ENCODE assay signal across 9 mouse cellular contexts in the genomic region with DNA sequence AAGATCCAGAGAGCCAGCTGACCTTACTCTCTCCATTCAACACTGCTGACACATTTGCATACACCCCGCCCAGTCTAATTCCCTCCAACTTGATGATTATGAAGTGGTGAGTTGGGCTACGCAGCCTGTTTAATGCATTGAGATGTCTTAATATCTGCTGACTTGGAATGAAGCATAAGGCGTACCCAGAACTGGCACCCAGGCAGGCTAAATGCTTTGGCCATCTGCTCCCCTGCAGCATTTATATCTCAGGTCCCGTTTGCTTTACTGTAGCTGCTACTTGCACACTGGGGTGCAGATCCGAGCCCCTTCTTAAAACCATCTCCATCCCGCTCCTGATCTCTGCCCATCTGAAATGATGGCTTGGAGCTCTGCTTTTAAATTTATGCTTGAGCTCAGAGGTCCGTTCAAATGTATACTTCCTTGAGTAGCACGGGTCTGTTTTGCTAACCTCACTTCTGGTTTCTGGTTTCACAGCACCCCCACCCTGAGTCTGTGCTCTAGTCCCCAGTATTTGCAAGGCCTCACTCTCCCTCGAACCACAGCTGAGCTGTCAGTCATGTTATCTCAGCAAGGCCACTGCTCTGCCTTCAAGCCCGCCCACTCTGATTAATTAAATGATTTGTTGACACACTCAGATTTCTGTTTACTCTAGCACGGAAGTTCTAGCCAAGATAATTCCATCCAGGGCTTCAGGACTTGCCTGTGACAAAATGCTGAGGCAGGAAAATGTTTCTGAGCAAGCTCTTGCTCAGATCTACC. TPM values are rescaled to one million over a fixed set of nuclear protein-coding genes. Genes with fewer than 3 reads are reported as not detected.
DNase-seq lines count a peak whose midpoint lies in the region; ATAC-seq lines count a peak whose summit lies in the region.
"Had no signal": no experiment of that assay in that cellular context is flagged by ENCODE, and none has a peak within 500 bp of the region (broad histone marks: within the 10 kb centered on the region; RNA-seq: fewer than 3 reads in every experiment).

No protein-coding gene starts in this region.

- H3K27ac ChIP-seq in forebrain, embryonic 15.5 days (replicated peaks): peak overlapping the region; percentile 35
- no peak overlapping the region for H3K27ac ChIP-seq in forebrain, embryonic 12.5 days
- peak overlapping the region; percentile 37; the same call in 1 of the 2 replicates for H3K27ac ChIP-seq in embryonic facial prominence, embryonic 10.5 days (replicated peaks)
- H3K27ac ChIP-seq in limb, embryonic 12.5 days: peak overlapping the region; percentile 2; the same call in 1 of the 2 replicates

- H3K9ac ChIP-seq in forebrain, embryonic 15.5 days (replicated peaks): no peak overlapping the region
- no peak overlapping the region for H3K9ac ChIP-seq in forebrain, embryonic 12.5 days
- no peak overlapping the region for H3K9ac ChIP-seq in limb, embryonic 12.5 days (replicated peaks)

- 54% methylated on average over 11 of the region's 11 CpGs for WGBS in forebrain, embryonic 15.5 days
- 76% methylated on average over 11 of the region's 11 CpGs for WGBS in forebrain, embryonic 12.5 days
- WGBS in embryonic facial prominence, embryonic 10.5 days: 64% methylated on average over 11 of the region's 11 CpGs
- WGBS in limb, embryonic 12.5 days: 54% methylated on average over 11 of the region's 11 CpGs

- no peak overlapping the region for H3K4me2 ChIP-seq in forebrain, embryonic 15.5 days (replicated peaks)
- no peak overlapping the region for H3K4me2 ChIP-seq in forebrain, embryonic 12.5 days
- no peak overlapping the region for H3K4me2 ChIP-seq in limb, embryonic 12.5 days

- peak; percentile 31 for DNase-seq in MN1 (ENCODE audit: low spot score)
- DNase-seq in embryonic facial prominence, embryonic 10.5 days (ENCODE audit: low spot score): peak; percentile 31
- no peak for DNase-seq in layer of hippocampus, postnatal 14 days (ENCODE audit: low spot score in 2 of 2)
- DNase-seq in frontal cortex, postnatal 25 days (ENCODE audit: low spot score in 2 of 2): no peak

- H3K4me1 ChIP-seq in forebrain, embryonic 15.5 days: peaks cover 13% of the 10 kb centered on the region
- peaks cover 9% of the 10 kb centered on the region for H3K4me1 ChIP-seq in forebrain, embryonic 12.5 days
- H3K4me1 ChIP-seq in embryonic facial prominence, embryonic 10.5 days: peaks cover 24% of the 10 kb centered on the region
- H3K4me1 ChIP-seq in limb, embryonic 12.5 days (replicated peaks): peaks cover 48% of the 10 kb centered on the region

- H3K4me3 ChIP-seq in forebrain, embryonic 15.5 days: no peak overlapping the region
- H3K4me3 ChIP-seq in forebrain, embryonic 12.5 days (replicated peaks): no peak overlapping the region
- no peak overlapping the region for H3K4me3 ChIP-seq in embryonic facial prominence, embryonic 10.5 days
- no peak overlapping the region for H3K4me3 ChIP-seq in limb, embryonic 12.5 days (replicated peaks)

- H3K27me3 ChIP-seq in forebrain, embryonic 15.5 days: no peaks in the 10 kb centered on the region
- no peaks in the 10 kb centered on the region for H3K27me3 ChIP-seq in forebrain, embryonic 12.5 days
- H3K27me3 ChIP-seq in embryonic facial prominence, embryonic 10.5 days (replicated peaks; ENCODE audit: low read depth, poor library complexity, severe bottlenecking): no peaks in the 10 kb centered on the region
- peaks cover 4% of the 10 kb centered on the region; the same call in 1 of the 2 replicates for H3K27me3 ChIP-seq in limb, embryonic 12.5 days

- H3K36me3 ChIP-seq in forebrain, embryonic 15.5 days: no peaks in the 10 kb centered on the region
- no peaks in the 10 kb centered on the region for H3K36me3 ChIP-seq in forebrain, embryonic 12.5 days (replicated peaks)
- H3K36me3 ChIP-seq in embryonic facial prominence, embryonic 10.5 days (replicated peaks): no peaks in the 10 kb centered on the region
- H3K36me3 ChIP-seq in limb, embryonic 12.5 days: no peaks in the 10 kb centered on the region

- peak; percentile 69 for ATAC-seq in forebrain, embryonic 15.5 days (replicated peaks)
- no peak for ATAC-seq in forebrain, embryonic 12.5 days (ENCODE audit: low FRiP score)
- no peak for ATAC-seq in limb, embryonic 12.5 days (ENCODE audit: insufficient number of reproducible peaks, insufficient read depth, low FRiP score, low TSS enrichment, low read depth)
- no peak for ATAC-seq in megakaryocyte-erythroid progenitor cell, adult 5-6 weeks (replicated peaks; ENCODE audit: low FRiP score, low TSS enrichment, poor library complexity, severe bottlenecking)

- H3K9me3 ChIP-seq in forebrain, embryonic 15.5 days: no peaks in the 10 kb centered on the region
- H3K9me3 ChIP-seq in forebrain, embryonic 12.5 days: no peaks in the 10 kb centered on the region
- H3K9me3 ChIP-seq in embryonic facial prominence, embryonic 10.5 days: no peaks in the 10 kb centered on the region
- 0 out of 2 replicates have a peak, but pooled peaks cover 7% of the 10 kb centered on the region for H3K9me3 ChIP-seq in limb, embryonic 12.5 days

RNA-seq across cellular contexts. Expression of gene Lmntd1, which starts 15.1 kb away (rescaled TPM):
- 0.50 and 0.83 TPM in 2 replicates for polyA plus RNA-seq in forebrain, embryonic 15.5 days (2015; fragmentation: Nextera tagmentation; extraction: Ambion mirVana)
- polyA plus RNA-seq in forebrain, embryonic 12.5 days (2016; fragmentation: Nextera tagmentation; extraction: Ambion mirVana): 0.29 and 0.47 TPM in 2 replicates
- polyA plus RNA-seq in embryonic facial prominence, embryonic 10.5 days (2016; fragmentation: Nextera tagmentation; extraction: Ambion mirVana): 0.15 TPM in 1 of 2 replicates, not detected in the other
- 0.17 and 0.18 TPM in 2 replicates for polyA plus RNA-seq in limb, embryonic 12.5 days (2016; fragmentation: Nextera tagmentation; extraction: Ambion mirVana)
- total RNA-seq in megakaryocyte-erythroid progenitor cell, adult 5-6 weeks (2014; fragmentation: Nextera tagmentation): not detected in 2 replicates
- not detected in 2 replicates for total RNA-seq in megakaryocyte-erythroid progenitor cell, adult 5-6 weeks (2017)
- total RNA-seq in layer of hippocampus, postnatal 14 days (2021): 1 to 10 TPM; 1.5 to 2.0 TPM

RNA-seq across cellular contexts. Expression of gene Tuba3b, which starts 16.6 kb away (rescaled TPM):
- not detected in 2 replicates for polyA plus RNA-seq in forebrain, embryonic 15.5 days (2015; fragmentation: Nextera tagmentation; extraction: Ambion mirVana)
- polyA plus RNA-seq in forebrain, embryonic 12.5 days (2016; fragmentation: Nextera tagmentation; extraction: Ambion mirVana): not detected in 2 replicates
- polyA plus RNA-seq in embryonic facial prominence, embryonic 10.5 days (2016; fragmentation: Nextera tagmentation; extraction: Ambion mirVana): not detected in 2 replicates
- not detected in 2 replicates for polyA plus RNA-seq in limb, embryonic 12.5 days (2016; fragmentation: Nextera tagmentation; extraction: Ambion mirVana)
- not detected in 2 replicates for total RNA-seq in megakaryocyte-erythroid progenitor cell, adult 5-6 weeks (2014; fragmentation: Nextera tagmentation)
- total RNA-seq in megakaryocyte-erythroid progenitor cell, adult 5-6 weeks (2017): not detected in 2 replicates
- not detected for total RNA-seq in layer of hippocampus, postnatal 14 days (2021)
- polyA plus RNA-seq: cortical plate, adult 2 months had no signal

Comparison
In these comparisons a context has a peak if more than half of its experiments do, and no peak if none do; other contexts are left out.
1. DNase-seq: peak in MN1 (single experiment) and embryonic facial prominence, embryonic 10.5 days (single experiment); none in layer of hippocampus, postnatal 14 days (0 of 2) and frontal cortex, postnatal 25 days (0 of 2).